Mouse (Mus musculus): ENCODE results near the gene Smok3a. TPM values are rescaled to one million over a fixed set of nuclear protein-coding genes. Genes with fewer than 3 reads are reported as not detected.
A peak's percentile ranks its signal among the peaks of the same experiment; 100 is the strongest.
"Not testable (repeated sequence)": the region's sequence is repeated elsewhere in the genome, so short reads cannot be mapped to it uniquely, and the experiment has no call there.

The Smok3a gene
- total RNA-seq (2014; rRNA removed), result not detected in 2 replicates
- not detected in 2 replicates for polyA plus RNA-seq (2015; fragmentation: Nextera tagmentation; extraction: Ambion mirVana)

DNA sequence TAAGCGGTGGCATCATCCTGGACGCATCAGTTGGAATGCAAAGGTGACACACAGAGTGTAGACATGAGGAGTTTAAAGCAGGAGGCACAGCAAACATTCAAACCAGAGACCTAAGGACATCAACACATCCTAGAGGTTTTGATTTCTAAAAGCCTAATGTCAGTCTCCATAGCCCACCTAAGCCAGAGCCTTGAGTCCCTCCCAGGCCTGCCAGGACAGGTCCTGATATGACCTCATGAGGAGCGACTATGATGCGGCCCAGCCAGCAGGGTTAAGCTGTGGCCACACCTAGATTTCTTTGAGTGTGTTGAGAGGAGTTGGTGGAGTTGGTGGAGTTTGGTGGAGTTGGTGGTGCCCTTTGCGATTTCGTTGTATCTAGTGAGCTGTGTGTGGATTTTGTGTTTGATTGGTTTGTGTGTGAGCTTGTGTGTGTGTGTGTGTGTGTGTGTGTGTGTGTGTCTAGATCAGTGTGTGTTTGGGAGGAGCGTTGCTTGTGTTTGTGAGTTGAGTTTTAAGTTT is at the start of gene Smok3a, which contains the start of gene Smok3b:
TSS of gene Smok3a (plus strand) at position 301 of the 519 bp plus-strand sequence.
TSS of gene Smok3b (plus strand) at position 469 of the 519 bp plus-strand sequence.
- H3K4me1 ChIP-seq (ENCODE audit: insufficient read depth, low read length); ATAC-seq (ENCODE audit: low FRiP score); H3K27ac ChIP-seq (ENCODE audit: low read depth, low read length); H3K4me3 ChIP-seq (ENCODE audit: low read depth, low read length); DNase-seq (ENCODE audit: low spot score); H3K27me3 ChIP-seq (ENCODE audit: insufficient read depth, low read length); H3K9me3 ChIP-seq (ENCODE audit: low read length); H3K36me3 ChIP-seq (ENCODE audit: insufficient read depth, low read length); H3K4me2 ChIP-seq (ENCODE audit: low read depth, low read length, poor library complexity, severe bottlenecking); H3K9ac ChIP-seq (replicated peaks; ENCODE audit: low read length, poor library complexity, severe bottlenecking): not testable (repeated sequence)
- WGBS, result 87% methylated on average over 3 of the region's 7 CpGs

DNA sequence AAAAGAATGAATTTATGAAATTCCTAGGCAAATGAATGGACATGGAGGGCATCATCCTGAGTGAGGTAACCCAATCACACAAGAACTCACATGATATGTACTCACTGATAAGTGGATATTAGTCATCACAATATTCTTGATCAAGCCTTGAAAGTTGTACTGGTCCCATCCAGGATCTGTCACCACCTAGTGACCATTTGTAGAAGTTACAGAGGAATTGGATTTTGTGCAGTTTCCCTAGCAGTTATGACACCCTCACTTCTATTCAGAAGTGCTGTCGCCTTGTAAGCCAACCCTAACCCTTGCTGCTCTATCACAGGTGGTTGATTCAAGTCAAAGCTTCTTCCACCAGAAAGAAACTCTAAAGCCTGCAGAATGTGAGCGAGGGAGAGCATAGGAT is 47.9 kb upstream of the Smok3a start:
- Histone ChIP-seq H3K4me3 (ENCODE audit: low read depth, low read length) (no peak overlapping the region), H3K27ac (ENCODE audit: low read depth, low read length) (no peak overlapping the region), H3K9me3 (ENCODE audit: low read length) (no peaks in the 10 kb centered on the region), H3K36me3 (ENCODE audit: insufficient read depth, low read length) (no peaks in the 10 kb centered on the region), H3K27me3 (ENCODE audit: insufficient read depth, low read length) (no peaks in the 10 kb centered on the region), H3K4me2 (ENCODE audit: low read depth, low read length, poor library complexity, severe bottlenecking) (no peak overlapping the region), H3K4me1 (ENCODE audit: insufficient read depth, low read length) (no peaks in the 10 kb centered on the region), H3K9ac (replicated peaks; ENCODE audit: low read length, poor library complexity, severe bottlenecking) (no peak overlapping the region)
- 70% methylated on average over 2 of the region's 2 CpGs for WGBS
- no peak for ATAC-seq (ENCODE audit: low FRiP score)
- peak; percentile 19; the same call in 1 of the 2 replicates for TF ChIP-seq CTCF (IDR thresholded peaks at IDR 0.05)
- no peak for DNase-seq (ENCODE audit: low spot score)

DNA sequence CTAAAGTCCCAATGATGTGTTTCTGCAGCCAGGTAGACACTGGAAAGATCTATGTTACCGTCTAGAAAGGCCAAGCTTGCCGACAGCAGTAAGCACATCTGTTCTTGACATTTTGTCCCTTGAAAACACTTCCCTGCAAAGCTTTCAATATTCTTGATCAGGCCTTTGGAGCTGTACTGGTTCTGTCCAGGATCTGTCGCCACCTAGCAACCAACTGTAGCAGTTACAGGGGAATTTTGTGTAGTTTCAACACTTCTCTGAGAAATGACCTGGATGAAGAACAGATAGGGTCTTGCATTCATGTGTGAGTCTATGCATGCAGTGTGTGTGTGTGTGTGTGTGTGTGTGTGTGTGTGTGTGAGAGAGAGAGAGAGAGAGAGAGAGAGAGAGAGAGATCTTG is 47.3 kb upstream of the Smok3a start:
- Histone ChIP-seq H3K36me3 (ENCODE audit: insufficient read depth, low read length) (no peaks in the 10 kb centered on the region), H3K4me3 (ENCODE audit: low read depth, low read length) (no peak overlapping the region), H3K27me3 (ENCODE audit: insufficient read depth, low read length) (no peaks in the 10 kb centered on the region), H3K9me3 (ENCODE audit: low read length) (no peaks in the 10 kb centered on the region), H3K27ac (ENCODE audit: low read depth, low read length) (no peak overlapping the region), H3K4me2 (ENCODE audit: low read depth, low read length, poor library complexity, severe bottlenecking) (no peak overlapping the region), H3K9ac (replicated peaks; ENCODE audit: low read length, poor library complexity, severe bottlenecking) (no peak overlapping the region), H3K4me1 (ENCODE audit: insufficient read depth, low read length) (no peaks in the 10 kb centered on the region)
- DNase-seq (ENCODE audit: low spot score), result peak; percentile 62
- peak; percentile 72 for TF ChIP-seq CTCF (IDR thresholded peaks at IDR 0.05)
- no peak for ATAC-seq (ENCODE audit: low FRiP score)
- WGBS, result 66% methylated on average over 3 of the region's 3 CpGs

DNA sequence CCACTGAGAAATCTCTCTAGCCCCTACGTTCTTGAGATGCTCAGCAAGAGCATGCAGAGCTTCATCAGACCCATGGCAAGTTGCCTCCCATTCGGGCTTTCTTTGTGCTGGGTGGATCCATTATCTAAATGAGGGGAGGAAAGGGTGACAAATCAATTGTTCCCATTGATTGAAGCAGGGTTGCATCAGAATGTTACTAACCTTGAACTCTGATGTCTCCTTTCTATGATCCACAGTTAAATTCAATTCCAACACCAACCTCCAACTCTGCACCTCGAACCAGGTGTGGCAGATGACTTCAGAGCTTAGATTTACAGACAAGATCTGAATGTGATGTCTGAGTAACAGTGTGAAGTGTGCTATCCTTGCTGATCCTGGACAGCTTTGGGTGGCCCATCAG is 46.3 kb upstream of the Smok3a start:
- Histone ChIP-seq H3K4me1 (ENCODE audit: insufficient read depth, low read length) (no peaks in the 10 kb centered on the region), H3K4me2 (ENCODE audit: low read depth, low read length, poor library complexity, severe bottlenecking) (no peak overlapping the region), H3K9ac (replicated peaks; ENCODE audit: low read length, poor library complexity, severe bottlenecking) (no peak overlapping the region), H3K9me3 (ENCODE audit: low read length) (no peaks in the 10 kb centered on the region), H3K27ac (ENCODE audit: low read depth, low read length) (no peak overlapping the region), H3K27me3 (ENCODE audit: insufficient read depth, low read length) (no peaks in the 10 kb centered on the region), H3K36me3 (ENCODE audit: insufficient read depth, low read length) (no peaks in the 10 kb centered on the region), H3K4me3 (ENCODE audit: low read depth, low read length) (no peak overlapping the region)
- ATAC-seq (ENCODE audit: low FRiP score), result no peak
- no peak for DNase-seq (ENCODE audit: low spot score)
- WGBS, result 67% methylated on average over 3 of the region's 3 CpGs
- no peak for TF ChIP-seq CTCF (IDR thresholded peaks at IDR 0.05)

DNA sequence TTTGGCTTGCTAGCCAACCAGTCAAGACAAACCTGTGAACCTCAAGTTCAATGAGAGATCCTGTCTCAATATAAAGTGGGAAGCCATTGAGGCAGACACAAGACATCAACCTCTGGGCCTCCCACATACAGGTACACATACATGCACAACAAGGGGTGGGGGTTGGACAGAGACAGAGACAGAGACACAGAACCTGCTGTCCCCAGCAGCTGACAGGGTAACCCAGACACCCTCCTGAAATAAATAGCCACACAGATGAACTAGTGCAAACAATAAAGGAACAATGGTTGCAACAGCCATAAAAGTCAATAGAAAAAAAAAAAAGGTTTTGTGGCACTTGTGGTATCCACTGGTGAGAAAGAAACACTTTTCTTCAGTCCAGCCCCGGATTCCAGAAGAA is 45.6 kb upstream of the Smok3a start:
- Histone ChIP-seq H3K27me3 (ENCODE audit: insufficient read depth, low read length) (no peaks in the 10 kb centered on the region), H3K9ac (replicated peaks; ENCODE audit: low read length, poor library complexity, severe bottlenecking) (no peak overlapping the region), H3K27ac (ENCODE audit: low read depth, low read length) (no peak overlapping the region), H3K4me1 (ENCODE audit: insufficient read depth, low read length) (no peaks in the 10 kb centered on the region), H3K9me3 (ENCODE audit: low read length) (no peaks in the 10 kb centered on the region), H3K4me3 (ENCODE audit: low read depth, low read length) (no peak overlapping the region), H3K36me3 (ENCODE audit: insufficient read depth, low read length) (no peaks in the 10 kb centered on the region), H3K4me2 (ENCODE audit: low read depth, low read length, poor library complexity, severe bottlenecking) (no peak overlapping the region)
- DNase-seq (ENCODE audit: low spot score), result no peak
- 54% methylated on average over 1 of the region's 1 CpGs for WGBS
- no peak for TF ChIP-seq CTCF (IDR thresholded peaks at IDR 0.05)
- no peak for ATAC-seq (ENCODE audit: low FRiP score)

DNA sequence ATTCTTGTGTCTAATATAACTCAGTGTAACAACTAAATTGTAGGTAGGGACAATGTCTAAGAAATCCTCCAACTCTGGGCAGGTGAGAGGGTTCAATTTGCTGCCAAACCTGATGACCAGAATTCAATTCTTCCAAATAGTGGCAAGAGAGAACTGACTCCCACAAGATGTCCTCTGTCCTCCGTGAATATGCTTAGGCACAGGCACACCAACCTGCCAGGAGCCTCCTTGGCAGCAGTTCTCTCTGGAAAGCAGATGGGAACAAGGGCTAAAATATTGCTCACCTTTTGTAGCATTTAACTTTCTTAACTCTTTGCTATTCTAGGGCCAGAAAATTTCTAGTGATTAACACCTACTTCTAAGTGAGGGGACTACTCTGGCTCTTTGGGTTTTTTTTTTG is 43.8 kb upstream of the Smok3a start:
- 35% methylated on average over 1 of the region's 1 CpGs for WGBS
- H3K9me3 ChIP-seq (ENCODE audit: low read length), result no peaks in the 10 kb centered on the region
- DNase-seq (ENCODE audit: low spot score), result no peak
- H3K4me2 ChIP-seq (ENCODE audit: low read depth, low read length, poor library complexity, severe bottlenecking), result no peak overlapping the region
- no peaks in the 10 kb centered on the region for H3K4me1 ChIP-seq (ENCODE audit: insufficient read depth, low read length)
- no peak overlapping the region for H3K9ac ChIP-seq (replicated peaks; ENCODE audit: low read length, poor library complexity, severe bottlenecking)
- no peaks in the 10 kb centered on the region for H3K36me3 ChIP-seq (ENCODE audit: insufficient read depth, low read length)
- H3K27me3 ChIP-seq (ENCODE audit: insufficient read depth, low read length), result no peaks in the 10 kb centered on the region
- no peak for ATAC-seq (ENCODE audit: low FRiP score)
- no peak overlapping the region for H3K27ac ChIP-seq (ENCODE audit: low read depth, low read length)
- H3K4me3 ChIP-seq (ENCODE audit: low read depth, low read length), result no peak overlapping the region
- no peak for TF ChIP-seq CTCF (IDR thresholded peaks at IDR 0.05)

Data from midbrain, postnatal 0 days (tissue).